Mouse (Mus musculus) cortical plate, adult 2 months (tissue): ENCODE measurements around the gene Inpp5f.

ENCODE experiments used
- CTCF ChIP-seq: fragments of 200-500 bp; IDR thresholded peaks from 2 replicates; pipeline ENCODE4 v1.5.1; 2011; ENCODE audit warnings: mild to moderate bottlenecking, control low read depth, low read length; ENCODE audit not compliant: insufficient read depth; ENCODE audit errors: extremely low read depth
- POLR2A ChIP-seq: fragments of 200-500 bp; IDR thresholded peaks from 2 replicates; pipeline ENCODE4 v1.6.1; 2011; ENCODE audit warnings: mild to moderate bottlenecking, low read length, control low read depth; ENCODE audit not compliant: insufficient read depth; ENCODE audit errors: extremely low read depth

- TF ChIP-seq CTCF (no peak), POLR2A (no peak)
These were observed 43.4 kb upstream of the Inpp5f start for GRCm38 (mm10) chr7:128567561-128568244.
